Mouse (Mus musculus): ENCODE measurements at regions not wholly inside any gene's neighbourhood (a gene's known extent, or its start where the extent isn't known, plus 50 kb on each side); places are given as distances from the start of the nearest gene placed in this dataset.

DNA sequence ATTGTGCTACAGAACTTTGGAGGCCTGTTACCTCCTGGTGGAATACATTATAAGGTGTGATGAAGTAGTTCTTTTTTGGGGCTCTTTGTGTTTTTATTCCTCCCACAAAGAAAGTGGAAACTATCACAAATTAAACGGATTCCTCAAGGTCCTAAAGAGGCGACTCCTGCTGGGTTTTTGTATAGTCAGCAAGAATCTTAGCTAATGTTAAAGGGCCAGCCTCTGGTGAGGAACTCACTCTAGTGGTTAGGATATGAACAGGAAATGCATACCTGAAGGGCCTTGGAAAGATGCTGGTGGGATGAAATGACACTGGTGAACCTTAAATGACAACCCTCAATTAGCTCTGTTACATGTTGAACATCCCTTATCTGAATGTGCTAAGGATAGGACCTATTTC lies 120.3 kb upstream of the Klf7 start:
- H3K79me2 ChIP-seq (replicated peaks; ENCODE audit: control insufficient read depth, extremely low read depth, insufficient read depth, poor library complexity, severe bottlenecking), result no peaks in the 10 kb centered on the region; the same call in 1 of the 2 replicates
- H3K9ac ChIP-seq (ENCODE audit: insufficient read depth, low read depth), result no peak overlapping the region
- peak; percentile 77; the same call in 1 of the 2 replicates for TF ChIP-seq MAFK (IDR thresholded peaks at IDR 0.05; ENCODE audit: insufficient replicate concordance, low read length)
- no peak for TF ChIP-seq MYC (IDR thresholded peaks at IDR 0.05; ENCODE audit: low read depth, low read length)
- TF ChIP-seq BHLHE40 (IDR thresholded peaks at IDR 0.05; ENCODE audit: low read depth, low read length), result no peak
- peak in 1 of 2 experiments; percentile 6; a peak in 1 of 4 replicates for TF ChIP-seq CTCF (conservative IDR thresholded peaks at IDR 0.05 in 1 of 2, IDR thresholded peaks at IDR 0.05 in 1 of 2; ENCODE audit: low read depth in 2 of 2, low read length in 2 of 2)
- no peak for TF ChIP-seq JUN (IDR thresholded peaks at IDR 0.05; ENCODE audit: insufficient read depth, low read depth, low read length)
- no peak for TF ChIP-seq SMC3 (IDR thresholded peaks at IDR 0.05; ENCODE audit: low read depth, low read length)
- H3K4me1 ChIP-seq (ENCODE audit: control insufficient read depth in 1 of 2, insufficient read depth in 2 of 2), result no peaks in the 10 kb centered on the region
- H3K4me2 ChIP-seq (ENCODE audit: insufficient read depth, low read depth, poor library complexity, severe bottlenecking), result no peak overlapping the region
- H3K36me3 ChIP-seq (replicated peaks in 1 of 2; ENCODE audit: control insufficient read depth in 1 of 2, insufficient read depth in 1 of 2, low read length in 1 of 2), result no peaks in the 10 kb centered on the region
- DNase-seq (ENCODE audit: extremely low read depth), result no peak
- in situ Hi-C loops (cut with MboI; ENCODE audit: low pct_ligation_motif_present, low pct_unique_long_range_greater_than_20kb, low sequenced_read_pairs), result no loop called here
- H3K9me3 ChIP-seq (replicated peaks; ENCODE audit: low read length), result no peaks in the 10 kb centered on the region
- dilution Hi-C loops (cut with MboI; ENCODE audit: extremely low pct_ligation_motif_present, extremely low pct_unique_long_range_greater_than_20kb, low sequenced_read_pairs), result no loop called here
- no peak overlapping the region for H3K4me3 ChIP-seq (replicated peaks in 1 of 3; ENCODE audit: low read depth in 2 of 3, low read length in 2 of 3, poor library complexity in 1 of 3)
- H3K27me3 ChIP-seq (replicated peaks), result no peaks in the 10 kb centered on the region
- H3K27ac ChIP-seq (ENCODE audit: insufficient read depth, low read depth), result no peak overlapping the region

GRCm38 (mm10) chr1:64229654-64230053 lies 107.6 kb upstream of the Klf7 start:
- TF ChIP-seq KAT2A (IDR thresholded peaks at IDR 0.05; ENCODE audit: insufficient replicate concordance, low read length), result no peak
- no peak for TF ChIP-seq MXI1 (IDR thresholded peaks at IDR 0.05; ENCODE audit: low read depth, low read length)
- TF ChIP-seq POLR2A (IDR thresholded peaks at IDR 0.05; ENCODE audit: low read depth, low read length), result no peak
- TF ChIP-seq IRF4 (IDR thresholded peaks at IDR 0.05; ENCODE audit: low read depth, low read length), result no peak
- TF ChIP-seq USF1 (IDR thresholded peaks at IDR 0.05; ENCODE audit: low read depth, low read length), result no peak
- TF ChIP-seq TCF12 (IDR thresholded peaks at IDR 0.05; ENCODE audit: low read depth, low read length), result no peak
- no peak for TF ChIP-seq ZKSCAN1 (IDR thresholded peaks at IDR 0.05; ENCODE audit: borderline replicate concordance, low read depth, low read length)
- TF ChIP-seq MAZ (IDR thresholded peaks at IDR 0.05; ENCODE audit: low read depth, low read length), result no peak
- TF ChIP-seq E2F4 (IDR thresholded peaks at IDR 0.05; ENCODE audit: insufficient replicate concordance, low read depth, low read length), result no peak
- TF ChIP-seq TBP (conservative IDR thresholded peaks at IDR 0.05; ENCODE audit: low read depth, low read length), result no peak
- no peak for TF ChIP-seq CHD1 (IDR thresholded peaks at IDR 0.05; ENCODE audit: low read depth, low read length)
- no peak for TF ChIP-seq MAX (IDR thresholded peaks at IDR 0.05; ENCODE audit: low read length)
- TF ChIP-seq MYC (IDR thresholded peaks at IDR 0.05; ENCODE audit: low read depth, low read length), result no peak
- no peak for TF ChIP-seq JUN (IDR thresholded peaks at IDR 0.05; ENCODE audit: insufficient read depth, low read depth, low read length)
- TF ChIP-seq JUND (conservative IDR thresholded peaks at IDR 0.05; ENCODE audit: low read depth, low read length), result no peak
- no peak for TF ChIP-seq NELFE (IDR thresholded peaks at IDR 0.05; ENCODE audit: low read depth, low read length)
- TF ChIP-seq BHLHE40 (IDR thresholded peaks at IDR 0.05; ENCODE audit: low read depth, low read length), result no peak
- H3K4me2 ChIP-seq (ENCODE audit: insufficient read depth, low read depth, poor library complexity, severe bottlenecking), result no peak overlapping the region
- H3K4me1 ChIP-seq (ENCODE audit: control insufficient read depth in 1 of 2, insufficient read depth in 2 of 2), result peaks cover 7 to 21% of the 10 kb centered on the region in 2 experiments
- dilution Hi-C loops (cut with MboI; ENCODE audit: extremely low pct_ligation_motif_present, extremely low pct_unique_long_range_greater_than_20kb, low sequenced_read_pairs) (no loop called here), in situ Hi-C loops (cut with MboI; ENCODE audit: low pct_ligation_motif_present, low pct_unique_long_range_greater_than_20kb, low sequenced_read_pairs) (no loop called here)
- no peak overlapping the region for H3K9ac ChIP-seq (ENCODE audit: insufficient read depth, low read depth)
- no peak overlapping the region for H3K27ac ChIP-seq (ENCODE audit: insufficient read depth, low read depth)
- H3K27me3 ChIP-seq (replicated peaks), result no peaks in the 10 kb centered on the region
- H3K79me2 ChIP-seq (replicated peaks; ENCODE audit: control insufficient read depth, extremely low read depth, insufficient read depth, poor library complexity, severe bottlenecking), result no peaks in the 10 kb centered on the region
- DNase-seq (ENCODE audit: extremely low read depth), result no peak
- H3K36me3 ChIP-seq (replicated peaks in 1 of 2; ENCODE audit: control insufficient read depth in 1 of 2, insufficient read depth in 1 of 2, low read length in 1 of 2), result no peaks in the 10 kb centered on the region
- no peak overlapping the region for H3K4me3 ChIP-seq (replicated peaks in 1 of 3; ENCODE audit: low read depth in 2 of 3, low read length in 2 of 3, poor library complexity in 1 of 3)
- H3K9me3 ChIP-seq (replicated peaks; ENCODE audit: low read length), result no peaks in the 10 kb centered on the region

Measured in CH12.LX (cell line).